Mouse (Mus musculus): ENCODE results near the gene Tmem59. TPM values are rescaled to one million over a fixed set of nuclear protein-coding genes. Genes with fewer than 3 reads are reported as not detected.
A peak's percentile ranks its signal among the peaks of the same experiment; 100 is the strongest.

Tmem59 gene
- polyA plus RNA-seq, 1 experiment from 2014 or later: 390 TPM

- Histone ChIP-seq H3K27ac (ENCODE audit: low read depth, low read length) (no peak overlapping the region), H3K9me3 (ENCODE audit: control insufficient read depth, low read length) (no peaks in the 10 kb centered on the region), H3K4me1 (replicated peaks; ENCODE audit: control insufficient read depth, insufficient read depth, low read length) (no peaks in the 10 kb centered on the region), H3K4me3 (ENCODE audit: low read depth, low read length) (no peak overlapping the region), H3K9ac (ENCODE audit: low read depth, low read length) (no peak overlapping the region), H3K4me2 (replicated peaks; ENCODE audit: low read depth, low read length) (no peak overlapping the region), H3K36me3 (ENCODE audit: control insufficient read depth, insufficient read depth, low read length) (0 out of 2 replicates have a peak, but pooled peaks cover 2% of the 10 kb centered on the region), H3K27me3 (ENCODE audit: control insufficient read depth, insufficient read depth, low read length) (no peaks in the 10 kb centered on the region)
- no peak for DNase-seq (ENCODE audit: low spot score)
- 88% methylated on average over 2 of the region's 2 CpGs for WGBS
- ATAC-seq (ENCODE audit: low FRiP score): no peak
These were observed 60.1 kb downstream of the Tmem59 start for GRCm38 (mm10) chr4:107238253-107238652.

GRCm38 (mm10) chr4:107240196-107240595, 62.0 kb downstream of the Tmem59 start:
- WGBS: 98% methylated on average over 6 of the region's 6 CpGs
- H3K27ac ChIP-seq (ENCODE audit: low read depth, low read length): no peak overlapping the region
- H3K27me3 ChIP-seq (ENCODE audit: control insufficient read depth, insufficient read depth, low read length): no peaks in the 10 kb centered on the region
- H3K4me3 ChIP-seq (ENCODE audit: low read depth, low read length): no peak overlapping the region
- H3K4me1 ChIP-seq (replicated peaks; ENCODE audit: control insufficient read depth, insufficient read depth, low read length): no peaks in the 10 kb centered on the region
- H3K36me3 ChIP-seq (ENCODE audit: control insufficient read depth, insufficient read depth, low read length): 0 out of 2 replicates have a peak, but pooled peaks cover 2% of the 10 kb centered on the region
- ATAC-seq (ENCODE audit: low FRiP score) (no peak), DNase-seq (ENCODE audit: low spot score) (no peak)
- H3K9me3 ChIP-seq (ENCODE audit: control insufficient read depth, low read length): no peaks in the 10 kb centered on the region
- H3K9ac ChIP-seq (ENCODE audit: low read depth, low read length): no peak overlapping the region
- no peak overlapping the region for H3K4me2 ChIP-seq (replicated peaks; ENCODE audit: low read depth, low read length)

- H3K9ac ChIP-seq (ENCODE audit: low read depth, low read length): no peak overlapping the region
- ATAC-seq (ENCODE audit: low FRiP score) (no peak), DNase-seq (ENCODE audit: low spot score) (no peak)
- no peak overlapping the region for H3K27ac ChIP-seq (ENCODE audit: low read depth, low read length)
- no peaks in the 10 kb centered on the region for H3K36me3 ChIP-seq (ENCODE audit: control insufficient read depth, insufficient read depth, low read length)
- WGBS: 82% methylated on average over 6 of the region's 6 CpGs
- no peak overlapping the region for H3K4me3 ChIP-seq (ENCODE audit: low read depth, low read length)
- no peaks in the 10 kb centered on the region for H3K27me3 ChIP-seq (ENCODE audit: control insufficient read depth, insufficient read depth, low read length)
- no peaks in the 10 kb centered on the region for H3K9me3 ChIP-seq (ENCODE audit: control insufficient read depth, low read length)
- no peak overlapping the region for H3K4me2 ChIP-seq (replicated peaks; ENCODE audit: low read depth, low read length)
- no peaks in the 10 kb centered on the region for H3K4me1 ChIP-seq (replicated peaks; ENCODE audit: control insufficient read depth, insufficient read depth, low read length)
These were observed 65.5 kb downstream of the Tmem59 start for GRCm38 (mm10) chr4:107243365-107244333.

DNA sequence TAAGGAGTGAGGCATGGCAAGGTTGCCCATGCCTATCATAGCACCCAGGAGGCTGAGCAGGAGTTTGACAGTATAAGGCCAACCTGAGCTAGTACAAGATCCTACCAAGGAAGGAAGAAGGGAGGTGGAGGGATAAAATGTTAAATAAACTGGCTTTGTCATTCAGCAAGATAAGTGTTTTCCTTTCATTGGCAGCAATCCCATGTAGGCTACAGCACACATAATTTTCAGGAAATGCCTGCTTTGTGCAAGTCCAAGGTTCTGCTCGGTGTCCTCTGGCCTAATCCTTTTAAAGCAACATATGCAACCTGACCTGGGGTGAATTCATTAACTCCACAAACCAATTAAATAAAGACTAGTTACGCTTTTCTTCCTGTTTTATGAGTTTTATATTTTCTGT, 67.2 kb downstream of the Tmem59 start:
- Histone ChIP-seq H3K27me3 (ENCODE audit: control insufficient read depth, insufficient read depth, low read length) (no peaks in the 10 kb centered on the region), H3K4me1 (replicated peaks; ENCODE audit: control insufficient read depth, insufficient read depth, low read length) (no peaks in the 10 kb centered on the region), H3K4me3 (ENCODE audit: low read depth, low read length) (no peak overlapping the region), H3K9me3 (ENCODE audit: control insufficient read depth, low read length) (no peaks in the 10 kb centered on the region), H3K36me3 (ENCODE audit: control insufficient read depth, insufficient read depth, low read length) (no peaks in the 10 kb centered on the region), H3K4me2 (replicated peaks; ENCODE audit: low read depth, low read length) (no peak overlapping the region), H3K27ac (ENCODE audit: low read depth, low read length) (no peak overlapping the region), H3K9ac (ENCODE audit: low read depth, low read length) (no peak overlapping the region)
- ATAC-seq (ENCODE audit: low FRiP score): no peak
- WGBS: 78% methylated on average over 2 of the region's 2 CpGs
- no peak for DNase-seq (ENCODE audit: low spot score)

GRCm38 (mm10) chr4:107246040-107246439, 67.8 kb downstream of the Tmem59 start:
- DNase-seq (ENCODE audit: low spot score) (no peak), ATAC-seq (ENCODE audit: low FRiP score) (no peak)
- no peak overlapping the region for H3K4me2 ChIP-seq (replicated peaks; ENCODE audit: low read depth, low read length)
- H3K27me3 ChIP-seq (ENCODE audit: control insufficient read depth, insufficient read depth, low read length): no peaks in the 10 kb centered on the region
- H3K9ac ChIP-seq (ENCODE audit: low read depth, low read length): no peak overlapping the region
- 85% methylated on average over 1 of the region's 1 CpGs for WGBS
- H3K4me1 ChIP-seq (replicated peaks; ENCODE audit: control insufficient read depth, insufficient read depth, low read length): no peaks in the 10 kb centered on the region
- H3K36me3 ChIP-seq (ENCODE audit: control insufficient read depth, insufficient read depth, low read length): no peaks in the 10 kb centered on the region
- H3K4me3 ChIP-seq (ENCODE audit: low read depth, low read length): no peak overlapping the region
- H3K9me3 ChIP-seq (ENCODE audit: control insufficient read depth, low read length): no peaks in the 10 kb centered on the region
- no peak overlapping the region for H3K27ac ChIP-seq (ENCODE audit: low read depth, low read length)

DNA sequence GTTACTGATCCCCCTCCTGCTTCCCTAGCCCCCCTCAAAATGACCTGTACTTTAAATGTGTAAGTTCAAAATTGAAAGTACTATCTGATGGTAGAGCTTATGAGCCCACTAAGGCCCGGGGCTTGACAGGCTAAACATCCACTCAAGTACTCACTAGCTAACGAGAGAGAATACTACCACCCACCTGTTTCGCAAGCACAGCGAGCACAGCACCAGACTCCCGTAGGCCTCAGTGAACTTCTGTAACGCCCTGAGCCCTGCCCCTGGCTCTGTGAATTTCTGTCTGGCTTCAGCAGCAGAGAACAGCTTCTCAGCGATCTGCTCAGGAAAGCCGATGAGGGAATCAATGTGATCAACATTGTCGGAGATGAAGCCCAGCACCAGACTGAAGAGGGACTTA, 68.9 kb downstream of the Tmem59 start:
- H3K36me3 ChIP-seq (ENCODE audit: control insufficient read depth, insufficient read depth, low read length): no peaks in the 10 kb centered on the region
- no peak overlapping the region for H3K4me2 ChIP-seq (replicated peaks; ENCODE audit: low read depth, low read length)
- ATAC-seq (ENCODE audit: low FRiP score): no peak
- H3K27ac ChIP-seq (ENCODE audit: low read depth, low read length): no peak overlapping the region
- H3K9ac ChIP-seq (ENCODE audit: low read depth, low read length): no peak overlapping the region
- H3K27me3 ChIP-seq (ENCODE audit: control insufficient read depth, insufficient read depth, low read length): no peaks in the 10 kb centered on the region
- H3K4me3 ChIP-seq (ENCODE audit: low read depth, low read length): no peak overlapping the region
- no peaks in the 10 kb centered on the region for H3K9me3 ChIP-seq (ENCODE audit: control insufficient read depth, low read length)
- WGBS: 87% methylated on average over 9 of the region's 9 CpGs
- no peaks in the 10 kb centered on the region for H3K4me1 ChIP-seq (replicated peaks; ENCODE audit: control insufficient read depth, insufficient read depth, low read length)
- no peak for DNase-seq (ENCODE audit: low spot score)

DNA sequence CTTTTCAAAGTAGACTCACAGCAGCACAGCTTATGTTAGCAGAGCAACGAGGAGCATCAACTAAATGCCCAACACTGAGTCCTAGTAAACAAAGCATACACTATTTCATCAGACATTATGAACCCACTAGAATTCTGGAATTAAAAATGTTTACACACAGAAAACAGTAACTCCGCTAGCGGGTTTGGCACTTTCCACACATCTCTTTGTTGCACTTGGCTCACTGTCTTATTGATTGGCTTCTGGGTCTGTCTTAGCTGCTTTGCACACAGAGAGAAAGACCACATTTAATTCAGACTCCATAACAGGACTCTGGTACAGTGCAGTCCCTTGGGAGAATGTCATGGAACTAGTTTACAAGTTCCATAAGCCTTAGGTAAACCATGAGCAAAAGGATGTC, 69.9 kb downstream of the Tmem59 start:
- Histone ChIP-seq H3K9ac (ENCODE audit: low read depth, low read length) (no peak overlapping the region), H3K4me3 (ENCODE audit: low read depth, low read length) (no peak overlapping the region), H3K9me3 (ENCODE audit: control insufficient read depth, low read length) (no peaks in the 10 kb centered on the region), H3K36me3 (ENCODE audit: control insufficient read depth, insufficient read depth, low read length) (no peaks in the 10 kb centered on the region), H3K27ac (ENCODE audit: low read depth, low read length) (no peak overlapping the region), H3K27me3 (ENCODE audit: control insufficient read depth, insufficient read depth, low read length) (no peaks in the 10 kb centered on the region), H3K4me1 (replicated peaks; ENCODE audit: control insufficient read depth, insufficient read depth, low read length) (no peaks in the 10 kb centered on the region), H3K4me2 (replicated peaks; ENCODE audit: low read depth, low read length) (no peak overlapping the region)
- WGBS: 90% methylated on average over 3 of the region's 3 CpGs
- DNase-seq (ENCODE audit: low spot score): no peak
- ATAC-seq (ENCODE audit: low FRiP score): no peak

GRCm38 (mm10) chr4:107249471-107249870, 71.3 kb downstream of the Tmem59 start:
- Histone ChIP-seq H3K4me1 (replicated peaks; ENCODE audit: control insufficient read depth, insufficient read depth, low read length) (no peaks in the 10 kb centered on the region), H3K4me3 (ENCODE audit: low read depth, low read length) (no peak overlapping the region), H3K4me2 (replicated peaks; ENCODE audit: low read depth, low read length) (no peak overlapping the region), H3K27me3 (ENCODE audit: control insufficient read depth, insufficient read depth, low read length) (no peaks in the 10 kb centered on the region), H3K9ac (ENCODE audit: low read depth, low read length) (no peak overlapping the region), H3K9me3 (ENCODE audit: control insufficient read depth, low read length) (no peaks in the 10 kb centered on the region), H3K27ac (ENCODE audit: low read depth, low read length) (no peak overlapping the region), H3K36me3 (ENCODE audit: control insufficient read depth, insufficient read depth, low read length) (no peaks in the 10 kb centered on the region)
- WGBS: 72% methylated on average over 2 of the region's 2 CpGs
- DNase-seq (ENCODE audit: low spot score) (no peak), ATAC-seq (ENCODE audit: low FRiP score) (no peak)

DNA sequence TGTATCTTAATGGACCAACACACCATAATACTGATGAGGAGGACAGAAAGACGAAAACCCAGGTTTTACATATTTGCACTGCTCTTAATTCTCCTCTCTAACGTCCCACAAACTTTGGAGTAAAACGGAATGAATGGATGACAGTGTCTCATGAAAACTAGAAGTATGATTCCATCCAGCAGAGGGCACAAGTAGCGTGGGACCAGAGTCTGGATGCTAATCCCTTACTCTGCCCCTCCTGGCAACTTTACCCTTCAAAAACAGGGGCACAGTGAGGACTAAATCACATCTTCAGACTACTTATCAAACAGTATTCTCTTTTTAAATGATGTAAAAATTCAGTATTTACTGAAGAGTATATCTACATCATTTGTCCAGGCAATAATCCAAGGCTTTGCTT, 72.3 kb downstream of the Tmem59 start:
- Histone ChIP-seq H3K4me1 (replicated peaks; ENCODE audit: control insufficient read depth, insufficient read depth, low read length) (no peaks in the 10 kb centered on the region), H3K4me2 (replicated peaks; ENCODE audit: low read depth, low read length) (no peak overlapping the region), H3K27me3 (ENCODE audit: control insufficient read depth, insufficient read depth, low read length) (no peaks in the 10 kb centered on the region), H3K36me3 (ENCODE audit: control insufficient read depth, insufficient read depth, low read length) (no peaks in the 10 kb centered on the region), H3K9ac (ENCODE audit: low read depth, low read length) (no peak overlapping the region), H3K27ac (ENCODE audit: low read depth, low read length) (no peak overlapping the region), H3K9me3 (ENCODE audit: control insufficient read depth, low read length) (no peaks in the 10 kb centered on the region), H3K4me3 (ENCODE audit: low read depth, low read length) (no peak overlapping the region)
- WGBS: 26% methylated on average over 4 of the region's 4 CpGs
- peak; percentile 68 for DNase-seq (ENCODE audit: low spot score)
- ATAC-seq (ENCODE audit: low FRiP score): no peak

Measured in hindbrain, embryonic 11.5 days (tissue).